Mouse (Mus musculus) macrophage (primary cell): ENCODE data around the gene Spink2. TPM values are rescaled to one million over a fixed set of nuclear protein-coding genes. Genes with fewer than 3 reads are reported as not detected.
"Not testable (repeated sequence)": the region's sequence is repeated elsewhere in the genome, so short reads cannot be mapped to it uniquely, and the experiment has no call there.

Experiments
- H3K27ac ChIP-seq: fragments of 350-480 bp; formaldehyde crosslinking; 2 replicates; pipeline ENCODE4 v1.9.0; 2021
- H3K36me3 ChIP-seq: fragments of 350-480 bp; formaldehyde crosslinking; 2 replicates; pipeline ENCODE4 v1.9.0; 2021; ENCODE audit errors: inconsistent target
- H3K4me3 ChIP-seq: fragments of 350-480 bp; formaldehyde crosslinking; 2 replicates; pipeline ENCODE4 v1.9.0; 2021; ENCODE audit errors: inconsistent target
- H3K79me2 ChIP-seq: fragments of 350-480 bp; formaldehyde crosslinking; 2 replicates; pipeline ENCODE4 v1.9.0; 2021; ENCODE audit errors: inconsistent target
- WGBS: methylation state at CpG from one replicate; pipeline ENCODE4 v1.1.7; 2026; ENCODE audit warnings: inconsistent platforms; ENCODE audit not compliant: missing documents; 5-methylcytosine and 5-hydroxymethylcytosine counted together
- polyA plus RNA-seq: library from polyadenylated mRNA; stranded (reverse); fragments of 250-400 nt; gene quantifications from 3 replicates; pipeline ENCODE4 v1.2.4, GENCODE M21; 2018; ENCODE audit warnings: inconsistent platforms
- total RNA-seq, 78 experiments: library from RNA; depleted of rRNA; stranded (reverse); fragments of 250-400 nt; gene quantifications; 1 replicate in 9 of 78; 2 replicates in 24 of 78; 3 replicates in 43 of 78; 4 replicates in 2 of 78; pipeline ENCODE4 v1.2.4; 2018; ENCODE audit warnings: inconsistent platforms in 56 of 78

Spink2 gene
- total RNA-seq (2018; cell fraction: chromatin; rRNA removed) = not detected
- not detected for total RNA-seq (2018; cell fraction: cytosol; rRNA removed)
- not detected for total RNA-seq (2018; cell fraction: nucleus; rRNA removed)
- polyA plus RNA-seq = not detected in 3 replicates

DNA sequence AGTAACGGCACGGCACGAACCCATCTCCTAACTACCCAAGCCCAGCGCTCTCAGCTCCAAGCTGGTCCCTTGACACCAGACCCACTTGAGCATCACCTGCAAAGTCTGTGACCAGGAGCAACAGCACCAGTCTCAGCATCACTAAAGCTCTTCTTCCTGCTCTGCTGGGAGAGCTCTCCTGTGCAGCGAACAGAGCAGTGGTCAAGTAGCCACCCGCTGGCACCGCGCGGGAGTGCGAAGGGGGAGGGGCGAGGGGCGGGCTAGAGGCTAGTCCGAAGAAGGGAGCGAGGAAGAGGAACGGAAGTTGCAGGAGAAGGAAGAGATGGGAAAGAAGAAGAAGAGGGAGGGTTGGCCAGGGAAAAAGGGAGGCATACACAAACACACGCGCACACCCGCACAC is at the start of gene Spink2:
Spink2 (minus strand) TSS at position 236 of the 400 bp plus-strand sequence.
- Histone ChIP-seq H3K4me3 (no peak within 1 kb of the TSS), H3K27ac (no peak within 1 kb of the TSS), H3K36me3 (no peaks in the 10 kb centered on the region), H3K79me2 (no peaks in the 10 kb centered on the region)
- WGBS = 5% methylated on average over 15 of the region's 18 CpGs

DNA sequence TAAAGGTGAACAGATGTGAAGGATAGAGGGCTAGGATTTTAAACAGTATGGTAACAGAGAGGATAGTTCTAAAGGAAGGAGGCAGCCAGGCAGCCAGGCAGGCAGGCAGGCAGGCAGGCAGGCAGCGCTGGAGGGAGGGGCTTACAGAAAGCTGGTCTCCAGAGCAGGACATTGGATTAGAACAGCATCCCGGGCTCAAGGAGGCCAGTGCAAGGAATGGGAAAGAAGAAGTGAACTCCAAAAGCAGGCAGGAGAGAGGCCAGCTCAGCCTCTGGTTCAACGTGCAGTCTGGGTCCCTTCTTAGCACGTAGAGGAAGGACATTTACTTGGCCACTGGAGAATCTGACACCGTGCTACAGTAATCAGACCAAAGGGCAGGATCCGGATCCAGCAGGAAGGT is 48.9 kb upstream of the Spink2 start:
- Histone ChIP-seq H3K27ac (no peak overlapping the region), H3K79me2 (no peaks in the 10 kb centered on the region), H3K36me3 (no peaks in the 10 kb centered on the region), H3K4me3 (no peak overlapping the region)
- 81% methylated on average over 6 of the region's 6 CpGs for WGBS

DNA sequence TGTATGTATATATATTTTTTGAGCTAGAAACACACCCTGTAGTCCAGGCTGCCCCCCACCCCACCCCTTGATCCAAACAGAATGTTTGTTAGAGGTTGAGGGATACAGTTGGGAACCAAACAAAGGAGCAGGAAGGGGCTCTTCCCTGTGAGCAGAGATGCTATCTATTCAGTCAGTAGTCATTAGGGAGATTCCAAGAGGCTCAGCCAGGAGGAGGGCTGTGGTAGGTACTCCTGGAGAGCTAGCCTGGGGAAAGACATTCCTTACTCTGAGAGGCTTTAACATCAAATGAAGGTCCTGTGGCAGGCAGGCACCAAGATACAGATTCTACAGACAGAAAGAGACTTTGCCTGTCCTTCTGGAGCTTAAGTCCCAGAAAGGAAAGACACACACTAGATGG is 48.0 kb upstream of the Spink2 start:
- Histone ChIP-seq H3K36me3 (no peaks in the 10 kb centered on the region), H3K27ac (no peak overlapping the region), H3K79me2 (no peaks in the 10 kb centered on the region), H3K4me3 (no peak overlapping the region)

DNA sequence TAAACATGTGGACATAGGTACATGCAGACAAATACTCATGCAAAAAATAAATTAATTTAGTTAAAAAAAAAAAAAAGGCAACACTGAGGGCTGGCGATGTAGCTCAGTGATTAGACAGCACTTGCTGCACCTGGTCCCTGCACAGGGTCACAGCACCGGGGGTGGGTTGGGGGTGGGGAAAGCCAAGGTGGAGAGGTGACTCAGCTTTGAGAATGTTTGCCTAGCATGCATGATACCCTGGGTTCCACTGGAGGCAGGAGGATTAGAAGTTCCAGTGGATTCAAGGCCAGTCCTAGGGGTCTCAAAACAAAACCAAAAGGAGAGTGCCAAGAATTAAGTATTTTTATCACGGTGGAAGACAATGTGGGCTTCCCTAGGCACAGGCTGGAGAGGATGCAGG is 46.3 kb upstream of the Spink2 start:
- Histone ChIP-seq H3K27ac (no peak overlapping the region), H3K36me3 (no peaks in the 10 kb centered on the region), H3K79me2 (no peaks in the 10 kb centered on the region), H3K4me3 (no peak overlapping the region)
- 97% methylated on average over 3 of the region's 3 CpGs for WGBS

DNA sequence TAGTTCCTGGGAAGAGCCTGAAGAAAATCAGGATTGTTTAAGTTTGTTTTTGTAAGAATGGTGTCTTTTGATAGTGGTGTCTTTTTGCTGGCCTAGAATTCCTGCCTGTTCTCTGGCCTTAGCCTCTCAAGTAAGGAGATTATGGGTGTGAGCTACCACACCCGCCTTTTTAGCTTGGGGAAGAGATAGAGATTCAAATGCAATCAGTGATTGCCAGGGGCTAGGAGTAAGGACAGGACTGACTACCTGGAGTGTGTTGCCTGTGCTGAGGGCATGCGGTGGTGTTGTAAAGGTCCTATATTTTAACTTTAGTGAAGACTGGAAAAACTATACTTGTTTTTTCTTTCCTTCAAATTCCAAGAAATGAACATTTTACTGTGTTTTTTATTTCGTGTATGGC is 43.1 kb upstream of the Spink2 start:
- Histone ChIP-seq H3K36me3 (no peaks in the 10 kb centered on the region), H3K4me3 (no peak overlapping the region)
- 88% methylated on average over 3 of the region's 3 CpGs for WGBS

DNA sequence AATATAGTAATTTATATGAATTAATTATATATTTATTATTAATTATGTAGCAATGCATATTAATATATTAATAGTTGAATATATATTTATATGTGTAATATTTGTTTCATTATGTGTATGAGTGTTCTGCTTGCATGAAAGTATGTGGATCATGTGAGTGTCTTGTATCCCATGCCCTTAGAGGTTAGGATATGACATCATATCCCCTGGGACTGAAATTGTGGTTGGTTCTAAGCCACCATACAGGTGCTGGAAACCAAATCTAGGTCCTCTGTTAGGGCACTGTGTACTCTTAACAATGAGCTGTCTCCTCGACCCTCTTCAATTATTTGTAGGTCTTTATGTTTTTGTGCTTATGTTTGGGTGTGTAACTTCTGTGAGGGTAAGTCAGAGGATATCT is 41.9 kb upstream of the Spink2 start:
- Histone ChIP-seq H3K36me3 (no peaks in the 10 kb centered on the region), H3K4me3 (no peak overlapping the region), H3K27ac (no peak overlapping the region), H3K79me2 (no peaks in the 10 kb centered on the region)
- 87% methylated on average over 1 of the region's 1 CpGs for WGBS

More for the DNA sequence above, 43.1 kb upstream of the Spink2 start:
- Histone ChIP-seq H3K27ac (no peak overlapping the region), H3K79me2 (no peaks in the 10 kb centered on the region)

- no peak overlapping the region for H3K27ac ChIP-seq
- H3K79me2 ChIP-seq = no peaks in the 10 kb centered on the region
- no peaks in the 10 kb centered on the region for H3K36me3 ChIP-seq
- WGBS = 33% methylated on average over 8 of the region's 8 CpGs
- no peak overlapping the region for H3K4me3 ChIP-seq
These were observed 41.0 kb upstream of the Spink2 start for GRCm38 (mm10) chr5:77252115-77252827.

DNA sequence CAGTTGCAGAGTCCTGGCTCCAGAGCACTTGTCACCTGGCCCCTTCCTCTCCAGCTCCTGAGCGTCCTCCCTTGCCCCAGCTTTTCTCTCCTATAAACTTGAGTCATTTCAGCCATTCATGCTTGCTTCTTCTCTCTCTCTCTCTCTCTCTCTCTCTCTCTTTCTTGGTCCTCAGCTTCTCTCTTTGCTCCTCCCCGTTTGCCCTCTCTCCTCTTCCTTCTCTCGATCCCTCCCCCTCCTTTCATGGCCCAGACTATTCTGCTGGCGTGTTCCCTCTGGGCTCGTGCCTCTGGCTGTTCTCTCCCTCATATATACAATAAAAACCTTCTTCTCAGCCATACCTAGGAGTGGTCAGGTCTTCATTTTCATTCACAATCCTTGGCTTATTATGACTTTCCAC is 40.4 kb upstream of the Spink2 start:
- Histone ChIP-seq H3K27ac (no peak overlapping the region), H3K36me3 (no peaks in the 10 kb centered on the region), H3K4me3 (no peak overlapping the region), H3K79me2 (no peaks in the 10 kb centered on the region)
- WGBS = 25% methylated on average over 5 of the region's 5 CpGs

GRCm38 (mm10) chr5:77250083-77250482 is 38.8 kb upstream of the Spink2 start:
- Histone ChIP-seq H3K79me2 (no peaks in the 10 kb centered on the region), H3K36me3 (no peaks in the 10 kb centered on the region), H3K27ac (no peak overlapping the region), H3K4me3 (no peak overlapping the region)
- 63% methylated on average over 9 of the region's 9 CpGs for WGBS

- WGBS = 17% methylated on average over 24 of the region's 26 CpGs
- Histone ChIP-seq H3K79me2 (no peaks in the 10 kb centered on the region), H3K27ac (no peak overlapping the region), H3K36me3 (no peaks in the 10 kb centered on the region), H3K4me3 (peak overlapping the region; percentile 30)
These were observed 34.8 kb upstream of the Spink2 start for GRCm38 (mm10) chr5:77245787-77246671.

- WGBS = 25% methylated on average over 7 of the region's 7 CpGs
- no peaks in the 10 kb centered on the region for H3K36me3 ChIP-seq
- no peaks in the 10 kb centered on the region for H3K79me2 ChIP-seq
- H3K27ac ChIP-seq = no peak overlapping the region
- H3K4me3 ChIP-seq = peak overlapping the region; percentile 30
These were observed 34.2 kb upstream of the Spink2 start for GRCm38 (mm10) chr5:77245463-77245786.

DNA sequence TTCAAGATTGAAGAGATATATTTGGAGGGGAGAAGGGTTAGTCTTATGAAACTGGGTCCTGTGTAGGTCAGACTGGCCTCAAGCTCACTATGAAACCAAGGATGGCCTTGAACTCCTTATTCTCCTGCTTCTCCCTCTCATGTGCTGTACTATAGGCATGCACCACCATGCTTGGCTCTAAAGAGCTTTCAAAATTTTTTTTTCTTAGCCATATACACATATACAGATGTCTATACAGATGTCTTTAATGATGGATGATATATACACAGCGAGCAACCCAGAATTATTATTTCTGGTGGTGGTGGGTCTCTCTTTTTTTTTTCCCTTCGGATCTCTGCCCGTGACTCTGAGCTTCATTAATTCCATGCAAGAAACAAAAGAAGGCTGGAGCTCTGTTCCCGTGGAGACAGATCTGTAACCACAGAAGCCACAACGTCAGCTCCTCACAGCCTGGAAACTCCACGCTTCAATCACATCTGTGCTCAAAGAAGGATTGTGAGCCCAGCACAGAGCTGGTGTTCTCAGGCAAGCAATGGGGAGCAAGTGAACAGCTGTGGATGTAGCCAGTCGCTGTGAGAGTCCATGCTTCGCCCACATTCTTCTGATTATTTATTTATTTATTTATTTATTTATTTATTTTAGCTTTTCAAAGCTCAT is 33.2 kb upstream of the Spink2 start:
- H3K27ac ChIP-seq = no peak overlapping the region
- 66% methylated on average over 8 of the region's 8 CpGs for WGBS
- no peaks in the 10 kb centered on the region for H3K79me2 ChIP-seq
- no peaks in the 10 kb centered on the region for H3K36me3 ChIP-seq
- no peak overlapping the region for H3K4me3 ChIP-seq

- no peaks in the 10 kb centered on the region for H3K36me3 ChIP-seq
- no peak overlapping the region for H3K27ac ChIP-seq
- H3K4me3 ChIP-seq = no peak overlapping the region
- H3K79me2 ChIP-seq = no peaks in the 10 kb centered on the region
- 0% methylated on average over 1 of the region's 2 CpGs for WGBS
These were observed 25.8 kb upstream of the Spink2 start for GRCm38 (mm10) chr5:77237104-77237503.

DNA sequence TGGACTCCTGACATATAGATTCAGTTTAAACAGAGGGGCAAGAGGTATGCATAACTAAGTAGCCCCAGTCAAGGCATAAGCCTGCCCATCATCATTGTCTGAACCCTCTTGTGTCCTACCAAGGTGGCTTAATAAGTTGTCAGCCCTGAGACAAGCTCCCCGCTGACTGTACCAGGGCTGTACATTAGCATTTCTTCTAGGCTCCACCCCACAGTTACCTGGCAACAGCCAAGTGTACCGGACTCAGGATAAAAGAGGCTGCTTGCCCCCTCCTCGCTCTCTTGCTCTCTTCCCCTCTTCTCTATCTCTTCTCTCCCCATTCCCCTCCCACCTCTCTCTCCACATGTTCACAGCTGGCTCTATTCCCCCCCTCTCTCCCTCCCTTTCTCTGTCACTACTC is 23.6 kb upstream of the Spink2 start:
- H3K36me3 ChIP-seq = no peaks in the 10 kb centered on the region
- H3K27ac ChIP-seq = no peak overlapping the region
- H3K79me2 ChIP-seq = no peaks in the 10 kb centered on the region
- 89% methylated on average over 3 of the region's 3 CpGs for WGBS
- no peak overlapping the region for H3K4me3 ChIP-seq

DNA sequence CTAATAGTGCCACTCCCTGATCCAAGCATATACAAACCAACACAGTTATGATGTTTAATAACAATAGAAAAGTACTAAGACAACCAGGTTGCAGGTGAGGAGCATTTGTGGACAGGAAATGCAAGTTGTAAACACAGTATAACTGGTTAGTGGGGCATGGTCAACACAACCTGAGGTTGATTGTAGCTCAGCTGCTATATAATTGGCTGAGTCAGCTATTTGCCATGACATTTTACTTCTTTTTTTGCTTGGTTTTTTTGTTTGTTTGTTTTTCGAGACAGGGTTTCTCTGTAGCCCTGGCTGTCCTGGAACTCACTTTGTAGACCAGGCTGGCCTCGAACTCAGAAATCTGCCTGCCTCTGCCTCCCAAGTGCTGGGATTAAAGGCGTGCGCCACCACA is 20.6 kb upstream of the Spink2 start:
- not testable (repeated sequence) for H3K27ac ChIP-seq, H3K4me3 ChIP-seq, H3K36me3 ChIP-seq, H3K79me2 ChIP-seq
- 94% methylated on average over 3 of the region's 4 CpGs for WGBS
